In the genomic region with DNA sequence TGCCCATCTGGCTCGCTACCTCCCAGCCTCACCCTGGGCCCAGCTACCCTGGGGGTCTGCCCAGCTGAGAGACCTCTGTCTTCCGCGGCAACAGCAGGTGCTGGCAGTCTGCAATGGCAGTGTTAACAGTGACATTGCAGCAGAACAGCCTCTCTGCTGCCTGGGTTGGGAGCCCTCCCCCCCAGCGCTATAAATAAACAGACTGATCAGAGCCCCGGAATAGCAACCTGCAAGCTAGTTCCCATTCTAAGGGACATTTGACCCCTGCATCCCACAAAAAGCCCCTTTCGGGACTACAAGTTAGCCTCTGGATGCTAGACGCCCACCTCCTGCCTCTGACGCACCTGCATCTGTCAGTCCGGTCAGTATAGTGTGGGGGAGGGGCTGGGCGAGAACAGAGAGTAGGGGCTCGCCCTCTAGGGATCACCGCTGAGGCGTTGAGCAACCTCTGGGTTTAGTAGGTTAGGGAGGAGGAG, we compare ENCODE assay signal across 9 mouse cellular contexts. TPM values are rescaled to one million over a fixed set of nuclear protein-coding genes. Genes with fewer than 3 reads are reported as not detected.
A peak's percentile ranks its signal among the peaks of the same experiment; 100 is the strongest.
DNase-seq lines count a peak whose midpoint lies in the region; ATAC-seq and TF ChIP-seq lines count a peak whose summit lies in the region.
"Had no signal": no experiment of that assay in that cellular context is flagged by ENCODE, and none has a peak within 500 bp of the region (broad histone marks: within the 10 kb centered on the region; RNA-seq: fewer than 3 reads in every experiment).

Myadml2 (minus strand) TSS at position 158 of the 476 bp plus-strand sequence.

- 6% methylated on average over 13 of the region's 13 CpGs for WGBS in intestine, embryonic 16.5 days
- WGBS in midbrain, embryonic 13.5 days: 7% methylated on average over 13 of the region's 13 CpGs

- TF ChIP-seq CTCF in cortical plate, adult 2 months (IDR thresholded peaks at IDR 0.05; ENCODE audit: extremely low read depth, insufficient read depth, low read length): no peak

- H3K36me3 ChIP-seq in intestine, embryonic 16.5 days (ENCODE audit: control insufficient read depth, insufficient read depth, low read length): no peaks in the 10 kb centered on the region
- no peaks in the 10 kb centered on the region for H3K36me3 ChIP-seq in midbrain, embryonic 13.5 days

- ATAC-seq in granulocyte monocyte progenitor cell, adult 5-6 weeks (replicated peaks; ENCODE audit: poor library complexity, severe bottlenecking): peak; percentile 44
- ATAC-seq in intestine, embryonic 16.5 days: no peak
- no peak for ATAC-seq in midbrain, embryonic 13.5 days

- peaks cover 7% of the 10 kb centered on the region for H3K27me3 ChIP-seq in intestine, embryonic 16.5 days (replicated peaks; ENCODE audit: control insufficient read depth, insufficient read depth, low read length)
- peaks cover 19% of the 10 kb centered on the region; the same call in 1 of the 2 replicates for H3K27me3 ChIP-seq in midbrain, embryonic 13.5 days

- peak within 1 kb of the TSS; percentile 78 for H3K4me3 ChIP-seq in cortical plate, adult 2 months (ENCODE audit: insufficient read depth, low read length)
- peak within 1 kb of the TSS; percentile 26 for H3K4me3 ChIP-seq in intestine, embryonic 16.5 days (ENCODE audit: low read length)
- H3K4me3 ChIP-seq in midbrain, embryonic 13.5 days (replicated peaks): peak within 1 kb of the TSS; percentile 15

- H3K9me3 ChIP-seq in intestine, embryonic 16.5 days (ENCODE audit: control insufficient read depth, low read length): no peaks in the 10 kb centered on the region
- no peaks in the 10 kb centered on the region for H3K9me3 ChIP-seq in midbrain, embryonic 13.5 days

- peak; percentile 53; the same call in 1 of the 2 replicates for TF ChIP-seq POLR2A in cortical plate, adult 2 months (IDR thresholded peaks at IDR 0.05; ENCODE audit: extremely low read depth, insufficient read depth, low read length)

- H3K27ac ChIP-seq in cortical plate, adult 2 months (ENCODE audit: insufficient read depth, low read length): peak within 1 kb of the TSS; percentile 82
- no peak within 1 kb of the TSS for H3K27ac ChIP-seq in intestine, embryonic 16.5 days (ENCODE audit: low read length)
- H3K27ac ChIP-seq in midbrain, embryonic 13.5 days: no peak within 1 kb of the TSS

- H3K4me1 ChIP-seq in cortical plate, adult 2 months (ENCODE audit: control insufficient read depth, insufficient read depth, low read length): no peaks in the 10 kb centered on the region
- H3K4me1 ChIP-seq in intestine, embryonic 16.5 days (ENCODE audit: control insufficient read depth, insufficient read depth, low read length): peaks cover 11% of the 10 kb centered on the region
- peaks cover 15% of the 10 kb centered on the region for H3K4me1 ChIP-seq in midbrain, embryonic 13.5 days (replicated peaks)

- H3K9ac ChIP-seq in intestine, embryonic 16.5 days (ENCODE audit: low read depth, low read length): peak within 1 kb of the TSS; percentile 48
- peak within 1 kb of the TSS; percentile 51 for H3K9ac ChIP-seq in midbrain, embryonic 13.5 days (replicated peaks)

- peak within 1 kb of the TSS; percentile 48 for H3K4me2 ChIP-seq in intestine, embryonic 16.5 days (ENCODE audit: low read depth, low read length)
- H3K4me2 ChIP-seq in midbrain, embryonic 13.5 days (replicated peaks): peak within 1 kb of the TSS; percentile 36

- DNase-seq in cerebellum, adult 11 months: peak; percentile 49
- no peak for DNase-seq in cerebellum, postnatal 4 days (ENCODE audit: low spot score in 2 of 2)
- peak; percentile 43 to 53 for DNase-seq in B cell, adult 2 months
- peak; percentile 52 to 60 for DNase-seq in thymus, postnatal 36 days

RNA-seq across cellular contexts. Expression of gene Myadml2, which starts in this region (rescaled TPM):
- 3.4 and 3.6 TPM in 2 replicates for polyA plus RNA-seq in cortical plate, adult 2 months (2012; rRNA removed)
- total RNA-seq in granulocyte monocyte progenitor cell, adult 5-6 weeks (2014; fragmentation: Nextera tagmentation): not detected in 2 replicates
- 0.69 and 1.9 TPM in 2 replicates for total RNA-seq in granulocyte monocyte progenitor cell, adult 5-6 weeks (2017)
- polyA plus RNA-seq in intestine, embryonic 16.5 days (2015; fragmentation: Nextera tagmentation; extraction: Ambion mirVana): 0.26 TPM in 1 of 2 replicates, not detected in the other
- polyA plus RNA-seq in midbrain, embryonic 13.5 days (2015; fragmentation: Nextera tagmentation; extraction: Ambion mirVana): 0.78 and 0.84 TPM in 2 replicates
- total RNA-seq: hematopoietic stem cell, adult 5-6 weeks had no signal

Comparison
In these comparisons a context has a peak if more than half of its experiments do, and no peak if none do; other contexts are left out.
1. DNase-seq: peak in cerebellum, adult 11 months (single experiment), B cell, adult 2 months (2 of 2) and thymus, postnatal 36 days (2 of 2); none in cerebellum, postnatal 4 days (0 of 2).
2. H3K4me3 ChIP-seq: peak in every context shown above with its lines; median percentile 78 in cortical plate, adult 2 months; 26 in intestine, embryonic 16.5 days; 15 in midbrain, embryonic 13.5 days.